Mouse (Mus musculus) neural tube, postnatal 0 days (tissue): ENCODE data around the gene 4930516K23Rik. TPM values are rescaled to one million over a fixed set of nuclear protein-coding genes. Genes with fewer than 3 reads are reported as not detected.

Experiments
- polyA plus RNA-seq: library from polyadenylated mRNA; unstranded; fragments of >200 nt; fragmentation: Nextera tagmentation; extraction: Ambion mirVana; gene quantifications from 2 replicates; pipeline ENCODE4 v1.2.1, GENCODE M21; 2015

4930516K23Rik gene
- not detected in 2 replicates for polyA plus RNA-seq

GRCm38 (mm10) chr7:104061345-104061744 is at the start of gene 4930516K23Rik:
Gene 4930516K23Rik, minus strand, starts transcription at chr7:104061445.

GRCm38 (mm10) chr7:104104757-104104972 is 43.4 kb upstream of the 4930516K23Rik start, which contains the start of gene Olfr646:
Gene Olfr646, plus strand, starts transcription at chr7:104104873.

GRCm38 (mm10) chr7:104085365-104085764 is 24.1 kb upstream of the 4930516K23Rik start, which contains the start of gene Olfr645:
Gene Olfr645, minus strand, starts transcription at chr7:104085465.

GRCm38 (mm10) chr7:104071769-104072168 is 10.5 kb upstream of the 4930516K23Rik start, which contains the start of gene Olfr644:
Gene Olfr644, minus strand, starts transcription at chr7:104071869.

GRCm38 (mm10) chr7:104052566-104052965 is 8.7 kb downstream of the 4930516K23Rik start, which contains the start of gene Olfr642:
Gene Olfr642, minus strand, starts transcription at chr7:104052666.

GRCm38 (mm10) chr7:104035145-104035544 is 26.1 kb downstream of the 4930516K23Rik start, which contains the start of gene Olfr641:
Gene Olfr641, plus strand, starts transcription at chr7:104035445.

GRCm38 (mm10) chr7:104025473-104025872 is 35.8 kb downstream of the 4930516K23Rik start, which contains the start of gene Olfr640:
Gene Olfr640, minus strand, starts transcription at chr7:104025573.

GRCm38 (mm10) chr7:104017203-104017602 is 44.0 kb downstream of the 4930516K23Rik start, which contains the start of gene Olfr639:
Gene Olfr639, minus strand, starts transcription at chr7:104017303.

Other genes starting within 250 kb of the 4930516K23Rik start
- gene Hbb-bt, start 247.4 kb downstream of the 4930516K23Rik start, polyA plus RNA-seq: 239 and 288 TPM in 2 replicates
- gene Hbb-bs, start 233.3 kb downstream of the 4930516K23Rik start, polyA plus RNA-seq: 1,091 and 1,331 TPM in 2 replicates
- gene Hbb-bh2, start 220.9 kb downstream of the 4930516K23Rik start, polyA plus RNA-seq: not detected in 2 replicates
- not detected in 2 replicates for gene Hbb-bh1, start 218.3 kb downstream of the 4930516K23Rik start, polyA plus RNA-seq
- 0.77 TPM in 1 of 2 replicates, not detected in the other for gene Hbb-y, start 208.2 kb downstream of the 4930516K23Rik start, polyA plus RNA-seq
- not detected in 2 replicates for gene Olfr66, start 175.2 kb downstream of the 4930516K23Rik start, polyA plus RNA-seq
- not detected in 2 replicates for gene Olfr64, start 167.0 kb downstream of the 4930516K23Rik start, polyA plus RNA-seq
- not detected in 2 replicates for gene Olfr65, start 158.0 kb downstream of the 4930516K23Rik start, polyA plus RNA-seq
- gene Olfr631, start 132.6 kb downstream of the 4930516K23Rik start, polyA plus RNA-seq: not detected in 2 replicates
- not detected in 2 replicates for gene Olfr632, start 127.1 kb downstream of the 4930516K23Rik start, polyA plus RNA-seq
- not detected in 2 replicates for gene Olfr633, start 117.0 kb downstream of the 4930516K23Rik start, polyA plus RNA-seq
- not detected in 2 replicates for gene Olfr635, start 90.3 kb downstream of the 4930516K23Rik start, polyA plus RNA-seq
- not detected in 2 replicates for gene Olfr638, start 62.7 kb downstream of the 4930516K23Rik start, polyA plus RNA-seq
- gene Olfr639, start 44.1 kb downstream of the 4930516K23Rik start, polyA plus RNA-seq: 0.04 TPM in 1 of 2 replicates, not detected in the other
- not detected in 2 replicates for gene Olfr640, start 35.9 kb downstream of the 4930516K23Rik start, polyA plus RNA-seq
- not detected in 2 replicates for gene Olfr641, start 26.0 kb downstream of the 4930516K23Rik start, polyA plus RNA-seq
- not detected in 2 replicates for gene Olfr642, start 8.8 kb downstream of the 4930516K23Rik start, polyA plus RNA-seq
- gene Olfr644, start 10.4 kb upstream of the 4930516K23Rik start, polyA plus RNA-seq: not detected in 2 replicates
- not detected in 2 replicates for gene Olfr645, start 24.0 kb upstream of the 4930516K23Rik start, polyA plus RNA-seq
- gene Olfr646, start 43.4 kb upstream of the 4930516K23Rik start, polyA plus RNA-seq: not detected in 2 replicates
- not detected in 2 replicates for gene Ubqln5, start 68.4 kb upstream of the 4930516K23Rik start, polyA plus RNA-seq
- gene Olfr643, start 76.0 kb upstream of the 4930516K23Rik start, polyA plus RNA-seq: not detected in 2 replicates
- not detected in 2 replicates for gene Ubqln3, start 81.8 kb upstream of the 4930516K23Rik start, polyA plus RNA-seq
- gene Ubqlnl, start 89.1 kb upstream of the 4930516K23Rik start, polyA plus RNA-seq: not detected in 2 replicates
- gene Olfm5, start 103.4 kb upstream of the 4930516K23Rik start, polyA plus RNA-seq: not detected in 2 replicates
- 0.32 and 0.45 TPM in 2 replicates for gene Olfr648, start 121.9 kb upstream of the 4930516K23Rik start, polyA plus RNA-seq
- gene Olfr649, start 134.5 kb upstream of the 4930516K23Rik start, polyA plus RNA-seq: not detected in 2 replicates
- gene Trim6, start 157.3 kb upstream of the 4930516K23Rik start, polyA plus RNA-seq: 0.20 and 0.31 TPM in 2 replicates
- gene Trim34a, start 183.0 kb upstream of the 4930516K23Rik start, polyA plus RNA-seq: 1.3 and 1.4 TPM in 2 replicates
- 0.31 and 0.55 TPM in 2 replicates for gene Trim5, start 226.6 kb upstream of the 4930516K23Rik start, polyA plus RNA-seq